Mouse (Mus musculus) layer of hippocampus, adult 8-10 months (tissue): ENCODE data around the gene Gm9508. TPM values are rescaled to one million over a fixed set of nuclear protein-coding genes. Genes with fewer than 3 reads are reported as not detected.
"Not testable (repeated sequence)": the region's sequence is repeated elsewhere in the genome, so short reads cannot be mapped to it uniquely, and the experiment has no call there.

Experiments used
- DNase-seq, 2 experiments: peaks; one replicate each; pipeline ENCODE4 v3.0.0; 2022; ENCODE audit warnings: low spot score in 2 of 2
- total RNA-seq, 4 experiments: library from RNA; stranded (reverse); gene quantifications; 2 replicates each; pipeline ENCODE4 v1.2.4; 2022

The Gm9508 gene
- not detected for total RNA-seq

DNA sequence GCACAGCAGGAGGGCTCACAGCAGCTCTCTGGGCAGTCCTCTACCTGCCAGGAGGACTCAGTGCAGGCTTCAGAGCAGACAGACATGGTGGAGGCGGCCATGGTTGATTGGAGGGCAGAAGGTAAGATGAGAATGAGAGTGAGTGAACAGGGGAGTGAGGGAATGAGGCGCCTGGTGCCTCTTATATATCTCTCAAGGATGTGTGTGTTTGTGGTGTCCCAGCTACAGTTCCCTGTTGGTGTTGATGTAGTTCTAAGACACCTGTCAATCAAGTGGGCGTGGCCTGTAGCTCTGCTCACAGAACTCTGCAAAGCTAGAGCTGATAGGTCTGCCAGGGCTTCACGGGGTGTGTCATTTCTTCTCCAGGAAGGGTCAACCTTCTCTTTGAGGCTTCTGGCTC lies at the start of gene Gm9508:
Gene Gm9508, minus strand, starts transcription at position 101 of the 400 bp plus-strand sequence.
- no peak for DNase-seq

DNA sequence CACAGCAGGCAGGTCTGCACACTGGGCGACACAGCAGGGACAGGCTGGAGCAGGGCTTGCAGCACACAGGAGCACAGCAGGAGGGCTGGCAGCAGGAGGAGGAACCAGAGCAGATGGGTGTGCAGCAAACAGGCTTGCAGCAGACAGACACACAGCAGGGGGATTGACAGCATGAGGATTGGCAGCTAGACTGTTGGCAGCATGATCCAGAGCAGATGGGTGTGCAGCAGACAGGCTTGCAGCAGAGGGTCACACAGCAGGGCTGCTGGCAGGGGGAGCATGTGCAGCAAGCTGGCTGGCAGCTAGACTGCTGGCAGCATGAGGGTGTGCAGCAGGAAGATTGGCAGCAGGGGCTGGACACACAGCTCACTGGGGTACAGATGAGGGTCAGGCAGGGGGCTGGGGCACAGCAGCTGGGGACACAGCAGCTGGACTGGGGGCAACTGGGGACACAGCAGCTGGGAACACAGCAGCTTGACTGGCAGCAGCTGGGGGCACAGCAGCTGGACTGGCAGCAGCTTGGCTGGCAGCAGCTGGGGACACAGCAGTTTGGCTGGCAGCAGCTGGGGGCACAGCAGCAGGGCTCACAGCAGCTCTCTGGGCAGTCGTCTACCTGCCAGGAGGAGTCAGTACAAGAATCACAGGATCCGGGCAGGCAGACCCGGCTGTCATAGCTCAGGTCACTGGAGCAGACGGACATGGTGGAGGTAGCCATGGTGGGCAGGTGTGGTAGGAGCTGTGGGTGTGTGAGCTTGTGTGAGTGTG lies 45.1 kb upstream of the Gm9508 start, which contains the start of gene Gm18596:
Gene Gm18596, minus strand, starts transcription at position 715 of the 765 bp plus-strand sequence.
- DNase-seq, result not testable (repeated sequence)

DNA sequence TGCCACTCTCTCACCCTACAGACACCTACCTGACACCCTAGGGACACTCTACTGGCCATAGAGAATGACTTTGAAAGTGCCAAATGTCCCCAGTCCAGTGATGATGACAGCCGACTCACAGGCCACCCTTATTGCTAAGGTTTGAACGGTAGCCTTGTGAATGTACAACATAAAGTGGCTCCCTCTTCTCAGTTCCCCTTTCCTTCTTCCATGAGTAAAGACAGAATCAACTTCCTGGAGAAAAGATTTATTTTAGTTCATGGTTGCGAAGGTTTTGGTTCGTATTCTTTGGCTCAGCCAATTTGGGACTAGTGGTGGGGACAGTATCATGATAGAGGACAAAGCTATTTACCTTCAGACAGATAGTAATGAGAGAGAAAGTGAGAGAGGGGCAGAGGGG lies 41.9 kb upstream of the Gm9508 start:
- DNase-seq, result no peak

DNA sequence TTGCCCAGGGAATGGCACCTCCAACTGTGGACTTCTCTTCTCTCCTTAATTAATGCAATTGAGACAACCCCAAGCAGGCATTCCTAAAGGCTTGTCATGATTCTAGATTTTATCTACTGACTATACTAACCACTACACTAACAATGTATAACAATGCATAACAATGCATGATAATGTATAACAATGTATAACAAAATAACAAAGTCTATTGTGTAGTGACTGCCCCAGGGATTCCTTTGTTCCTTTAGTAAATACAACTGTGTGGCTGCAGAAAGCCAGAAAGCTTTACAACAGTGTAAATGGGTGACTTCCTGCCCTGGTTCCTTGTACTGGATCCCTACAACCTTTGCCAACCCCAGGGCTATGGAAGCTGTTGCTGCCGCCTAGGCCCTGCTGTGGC lies 38.9 kb upstream of the Gm9508 start:
- no peak for DNase-seq

DNA sequence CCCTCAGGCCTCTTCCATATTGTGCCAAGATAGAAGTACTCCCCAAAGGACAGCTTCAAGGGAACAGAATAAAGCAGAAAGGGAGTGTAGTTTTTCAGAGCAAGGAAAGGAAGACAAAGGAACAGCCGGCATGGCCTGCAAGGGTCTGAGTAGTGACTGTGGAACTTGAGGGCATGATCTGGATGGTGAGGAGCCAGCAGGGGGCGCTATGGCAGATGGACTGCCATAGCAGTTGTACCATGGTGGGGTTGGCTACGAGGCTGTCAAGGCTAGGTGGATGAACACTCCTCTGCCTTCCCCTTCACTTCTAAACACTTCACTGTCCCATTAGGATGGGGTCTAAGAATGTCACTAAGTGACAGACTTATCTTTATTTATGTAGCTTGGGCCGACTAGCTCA lies 32.2 kb upstream of the Gm9508 start:
- no peak for DNase-seq

DNA sequence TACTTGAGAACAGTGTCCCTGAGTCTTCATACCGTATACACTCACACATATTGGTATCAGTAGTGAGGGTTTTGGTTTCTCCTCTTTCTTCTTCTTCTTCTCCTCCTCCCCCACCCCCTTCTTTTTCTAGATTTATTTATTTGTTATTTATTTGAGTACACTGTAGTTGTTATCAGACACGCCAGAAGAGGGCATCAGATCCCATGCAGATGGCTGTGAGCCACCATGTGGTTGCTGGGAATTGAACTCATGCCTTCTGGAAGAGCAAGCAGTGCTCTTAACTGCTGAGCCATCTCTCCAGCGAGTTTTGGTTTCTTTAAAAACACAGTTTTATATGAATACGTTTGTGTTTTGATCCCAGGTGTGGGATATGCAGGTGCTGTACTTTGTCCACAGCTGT lies 31.2 kb upstream of the Gm9508 start:
- no peak for DNase-seq

DNA sequence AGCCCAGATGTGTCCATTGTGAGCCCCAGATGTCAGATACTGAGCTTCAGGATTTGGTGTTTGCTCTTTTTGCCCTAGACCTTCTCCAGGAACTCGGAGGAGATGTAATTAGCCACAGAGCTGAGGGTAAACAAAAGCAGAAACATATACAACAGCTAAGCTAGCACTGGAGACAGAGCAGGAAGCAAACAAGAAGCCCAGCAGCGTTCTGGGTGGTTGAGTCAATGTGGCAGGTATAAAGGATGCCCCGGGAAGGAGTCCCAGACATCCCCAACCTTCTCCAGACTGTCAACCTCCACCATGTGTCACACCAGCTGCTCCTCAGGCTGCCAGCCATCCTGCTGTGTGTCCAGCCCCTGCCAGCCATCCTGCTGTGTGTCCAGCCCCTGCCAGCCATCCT lies 29.2 kb upstream of the Gm9508 start, which contains the start of gene Gm10100:
Gene Gm10100, plus strand, starts transcription at position 301 of the 400 bp plus-strand sequence.
- no peak for DNase-seq

DNA sequence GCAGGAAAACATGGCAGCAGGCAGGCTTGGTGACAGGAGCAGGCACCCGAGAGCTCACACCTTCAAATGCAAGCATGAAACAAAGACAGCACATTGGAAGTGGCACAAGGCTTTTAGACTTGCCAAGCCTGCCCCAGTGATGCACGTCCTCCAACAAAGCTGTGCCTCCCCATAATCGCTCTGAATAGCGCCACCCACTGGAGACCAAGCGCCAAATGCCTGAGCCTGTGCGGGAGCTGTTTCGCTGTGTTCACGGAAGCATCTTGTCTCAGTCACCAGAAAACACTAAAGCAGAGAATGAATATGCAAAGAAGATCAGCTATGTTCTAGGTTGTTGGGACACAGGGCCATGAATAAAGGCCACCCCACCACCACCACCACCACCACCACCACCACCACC lies 27.8 kb upstream of the Gm9508 start:
- no peak for DNase-seq

DNA sequence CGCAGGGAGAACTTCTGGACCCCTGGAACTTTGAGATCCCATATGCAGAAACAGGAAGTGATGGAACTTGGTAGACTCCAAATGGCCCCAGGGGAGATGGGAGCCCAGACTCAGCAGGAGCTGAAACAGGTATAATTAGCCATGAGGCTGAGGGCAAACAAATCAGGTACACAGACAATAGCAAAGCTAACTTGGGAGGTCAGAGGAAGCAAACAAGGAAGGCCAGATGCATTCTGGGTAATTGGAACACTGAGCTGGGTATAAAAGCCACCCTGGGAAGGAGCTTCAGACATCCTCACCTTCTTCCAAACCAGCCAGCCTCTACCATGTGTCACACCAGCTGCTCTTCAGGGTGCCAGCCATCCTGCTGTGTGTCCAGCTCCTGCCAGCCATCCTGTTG lies 23.3 kb upstream of the Gm9508 start, which contains the start of gene Krtap12-1:
Gene Krtap12-1, plus strand, starts transcription at position 301 of the 400 bp plus-strand sequence.
- not testable (repeated sequence) for DNase-seq

DNA sequence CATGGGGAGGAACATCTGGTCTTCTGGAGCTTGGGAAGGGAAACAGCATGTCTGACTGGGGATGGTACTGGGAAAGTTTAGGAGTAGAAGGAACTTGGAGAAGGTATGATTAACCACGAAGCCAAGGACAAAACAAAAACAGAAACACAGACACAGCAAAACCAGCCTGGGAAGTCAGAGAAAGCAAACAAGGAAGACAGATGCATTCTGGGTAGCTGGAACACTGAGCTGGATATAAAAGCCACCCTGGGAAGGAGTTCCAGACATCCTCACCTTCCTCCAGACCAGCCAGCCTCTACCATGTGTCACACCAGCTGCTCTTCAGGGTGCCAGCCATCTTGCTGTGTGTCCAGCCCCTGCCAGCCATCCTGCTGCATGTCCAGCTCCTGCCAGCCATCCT lies 18.5 kb upstream of the Gm9508 start, which contains the start of gene Gm10142:
Gene Gm10142, plus strand, starts transcription at position 301 of the 400 bp plus-strand sequence.
- DNase-seq, result no peak

DNA sequence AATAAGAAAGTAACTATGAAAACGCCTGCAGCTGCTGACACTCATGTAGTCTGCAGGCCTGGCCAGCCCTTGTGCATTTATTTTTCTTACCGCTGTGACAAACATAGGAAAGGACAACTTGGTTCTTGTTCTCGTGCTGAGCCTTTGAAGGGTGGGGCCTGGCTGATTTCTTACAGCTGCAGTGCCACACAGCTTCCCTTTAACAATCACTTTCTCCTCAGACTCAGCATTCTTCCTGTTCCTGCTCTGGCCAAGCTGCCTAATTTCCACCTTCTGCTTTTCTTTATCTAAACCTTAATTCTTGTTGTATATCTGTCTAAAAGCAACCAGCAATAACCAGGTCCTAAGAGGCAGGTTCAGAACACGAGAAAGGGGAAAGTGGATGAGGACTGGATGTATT lies 16.7 kb upstream of the Gm9508 start:
- DNase-seq, result no peak

DNA sequence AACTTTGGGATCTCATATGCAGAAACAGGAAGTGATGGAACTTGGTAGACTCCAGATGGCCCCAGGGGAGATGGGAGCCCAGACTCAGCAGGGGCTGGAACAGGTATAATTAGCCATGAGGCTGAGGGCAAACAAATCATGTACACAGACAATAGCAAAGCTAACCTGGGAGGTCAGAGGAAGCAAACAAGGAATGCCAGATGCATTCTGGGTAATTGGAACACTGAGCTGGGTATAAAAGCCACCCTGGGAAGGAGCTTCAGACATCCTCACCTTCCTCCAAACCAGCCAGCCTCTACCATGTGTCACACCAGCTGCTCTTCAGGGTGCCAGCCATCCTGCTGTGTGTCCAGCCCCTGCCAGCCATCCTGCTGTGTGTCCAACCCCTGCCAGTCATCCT lies 14.1 kb upstream of the Gm9508 start, which contains the start of gene Gm10024:
Gene Gm10024, plus strand, starts transcription at position 301 of the 400 bp plus-strand sequence.
- DNase-seq, result not testable (repeated sequence)

DNA sequence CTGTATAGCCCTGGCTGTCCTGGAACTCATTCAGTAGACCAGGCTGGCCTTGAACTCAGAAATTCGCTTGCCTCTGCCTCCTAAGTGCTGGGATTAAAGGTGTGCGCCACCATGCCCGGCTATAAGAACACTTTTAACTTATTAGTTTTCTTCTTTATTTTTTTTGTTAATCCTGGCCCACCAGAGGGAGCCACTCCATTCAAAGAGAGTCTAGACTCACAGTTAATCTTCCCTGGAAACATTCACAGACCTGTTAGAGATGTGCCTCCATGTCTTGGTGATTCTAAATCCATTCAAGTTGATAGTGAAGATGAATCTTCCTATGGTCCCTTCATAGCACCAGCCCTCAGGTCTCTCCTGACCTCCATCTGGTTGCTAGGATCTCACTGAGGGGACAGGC lies 12.8 kb upstream of the Gm9508 start:
- no peak for DNase-seq

DNA sequence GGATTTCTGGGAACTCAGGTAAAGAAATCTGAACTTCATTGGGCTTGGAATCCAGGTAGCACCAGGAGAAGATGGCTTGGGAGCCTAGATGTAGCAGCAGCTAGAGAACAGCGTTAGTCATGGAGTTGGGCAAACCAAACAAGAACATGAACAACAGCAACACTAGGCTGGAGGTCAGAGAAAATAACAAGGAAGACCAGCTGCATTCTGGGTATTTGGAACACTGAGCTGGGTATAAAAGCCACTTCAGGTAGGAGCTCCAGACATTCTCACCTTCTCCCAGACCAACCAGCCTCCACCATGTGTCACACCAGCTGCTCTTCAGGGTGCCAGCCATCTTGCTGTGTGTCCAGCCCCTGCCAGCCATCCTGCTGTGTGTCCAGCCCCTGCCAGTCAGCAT lies 9.3 kb upstream of the Gm9508 start, which contains the start of gene Gm10272:
Gene Gm10272, plus strand, starts transcription at position 301 of the 400 bp plus-strand sequence.
- DNase-seq, result no peak

DNA sequence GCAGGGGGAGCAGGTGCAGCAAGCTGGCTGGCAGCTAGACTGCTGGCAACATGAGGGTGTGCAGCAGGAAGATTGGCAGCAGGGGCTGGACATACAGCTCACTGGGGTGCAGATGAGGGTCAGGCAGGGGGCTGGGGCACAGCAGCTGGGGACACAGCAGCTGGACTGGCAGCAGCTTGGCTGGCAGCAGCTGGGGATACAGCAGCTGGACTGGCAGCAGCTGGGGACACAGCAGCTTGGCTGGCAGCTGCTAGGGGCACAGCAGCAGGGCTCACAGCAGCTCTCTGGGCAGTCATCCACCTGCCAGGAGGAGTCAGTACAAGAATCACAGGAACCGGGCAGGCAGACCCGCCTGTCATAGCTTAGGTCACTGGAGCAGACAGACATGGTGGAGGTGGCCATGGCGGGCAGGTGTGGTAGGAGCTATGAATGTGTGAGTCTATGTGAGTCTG lies 6.7 kb downstream of the Gm9508 start, which contains the start of gene Gm19402:
Gene Gm19402, minus strand, starts transcription at position 402 of the 452 bp plus-strand sequence.
- DNase-seq, result not testable (repeated sequence)

DNA sequence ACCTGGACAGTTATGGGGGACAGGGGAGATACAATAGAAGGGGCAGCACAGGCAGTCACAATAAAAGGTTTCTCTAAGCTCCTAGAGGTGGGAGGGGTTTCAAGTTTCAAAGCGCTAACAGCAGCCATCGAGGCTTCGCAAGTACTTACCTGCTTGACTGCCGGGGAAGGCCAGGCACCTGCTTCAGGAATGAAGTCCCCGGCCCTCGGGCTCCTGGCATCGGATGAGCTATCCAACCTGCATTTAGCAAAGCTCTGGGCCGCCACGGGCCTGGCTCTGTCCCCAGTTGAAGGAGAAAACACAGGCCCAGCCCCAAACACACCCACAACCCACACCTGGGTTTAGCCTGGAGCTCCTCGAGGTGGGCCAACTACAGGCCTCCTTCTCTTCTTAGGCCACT lies 10.0 kb downstream of the Gm9508 start:
- DNase-seq, result no peak

DNA sequence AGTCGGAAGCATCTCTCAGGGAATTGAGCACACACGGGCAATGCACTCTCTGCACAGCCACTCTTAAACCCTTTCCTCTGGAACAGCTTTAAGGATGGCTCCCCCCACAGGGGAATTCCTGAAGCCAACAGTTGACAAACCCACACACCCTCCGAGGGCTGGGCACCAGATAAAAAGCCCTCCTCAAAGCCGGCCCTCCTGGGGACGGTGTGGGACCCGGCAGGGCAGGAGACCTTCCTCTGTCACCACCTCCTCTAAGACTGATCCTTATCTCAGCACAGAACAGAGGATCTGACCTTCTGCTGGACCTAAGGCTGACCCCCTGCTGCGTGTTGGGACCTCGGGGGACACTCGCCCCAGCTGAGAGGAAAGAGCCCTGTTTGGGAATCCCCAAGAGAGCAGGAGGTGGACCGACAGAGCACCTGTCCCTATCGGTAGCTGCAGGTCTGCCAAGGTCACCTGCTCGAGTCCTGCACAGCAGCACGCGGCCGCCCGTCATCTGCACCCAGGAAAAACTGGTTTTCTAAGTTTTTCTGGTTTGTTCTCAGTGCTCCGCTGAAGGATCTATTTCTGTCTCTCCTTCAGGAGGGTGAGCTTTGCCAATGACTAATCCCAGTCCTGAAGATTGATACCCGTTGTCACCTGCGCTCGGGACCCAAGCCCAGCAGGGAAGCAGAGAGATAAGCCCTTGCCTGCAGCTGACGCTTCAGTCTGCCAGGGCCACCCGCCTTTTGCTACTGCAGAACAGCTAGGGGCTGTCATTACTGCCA lies 11.0 kb downstream of the Gm9508 start, which contains the start of gene Tspear:
Gene Tspear, plus strand, starts transcription at position 675 of the 770 bp plus-strand sequence.
- DNase-seq, result no peak

DNA sequence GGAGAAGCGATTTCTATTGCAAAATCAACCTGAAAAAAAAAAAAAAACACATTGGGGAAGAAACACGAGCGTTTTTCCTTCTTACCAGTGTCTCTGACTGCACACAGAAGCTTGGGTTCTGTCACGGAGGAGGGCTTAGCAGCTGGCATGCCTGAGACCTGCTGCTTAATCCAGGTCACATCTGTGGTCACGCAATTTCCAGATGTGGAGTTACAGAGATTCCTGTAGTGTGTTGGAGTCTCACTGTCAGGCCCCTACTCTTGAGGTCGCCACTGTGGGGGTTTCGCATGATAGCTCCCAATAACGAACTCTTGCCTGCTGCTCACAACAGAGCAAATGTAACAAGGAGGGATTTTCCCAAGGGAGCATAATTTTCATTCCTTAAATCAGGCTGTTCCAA lies 12.9 kb downstream of the Gm9508 start:
- no peak for DNase-seq

DNA sequence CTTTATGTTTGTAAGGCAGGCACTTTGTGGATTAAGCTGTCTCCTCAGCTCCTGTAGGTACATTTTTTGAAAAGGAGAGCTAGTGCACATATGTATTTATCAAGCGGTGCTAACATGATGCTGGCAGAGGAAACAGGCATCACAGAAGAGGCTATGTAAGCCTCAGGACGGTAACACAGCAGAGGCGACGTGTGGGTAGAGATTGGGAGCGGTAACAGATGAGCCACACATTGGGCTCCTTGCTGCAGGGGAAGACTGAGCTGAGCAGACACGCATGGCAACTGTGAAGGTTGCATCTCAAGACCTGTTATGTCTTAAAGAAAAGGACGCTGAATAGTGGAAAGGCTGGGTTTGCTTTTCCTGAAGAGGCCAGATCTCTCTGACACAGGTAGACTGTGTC lies 14.0 kb downstream of the Gm9508 start:
- no peak for DNase-seq

DNA sequence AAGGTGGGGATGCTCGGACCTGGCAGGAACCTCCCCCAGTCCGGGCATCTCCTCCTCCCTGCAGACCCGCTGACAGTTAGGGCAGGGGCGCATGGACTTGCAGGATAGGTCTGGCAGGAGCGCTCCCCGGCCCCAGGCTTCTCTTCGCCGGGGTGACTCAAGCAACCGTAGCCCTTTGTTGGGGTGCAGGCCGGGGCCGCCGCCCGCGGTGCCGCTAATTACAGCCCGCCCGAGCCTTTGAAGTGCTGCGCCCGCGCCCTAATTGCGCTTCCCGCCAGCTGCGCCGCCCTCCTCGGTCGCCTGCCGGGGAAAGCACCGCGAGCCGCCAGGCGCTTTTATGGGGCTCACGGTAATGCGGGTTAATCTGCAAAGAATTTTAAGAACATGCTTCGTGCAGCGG lies 19.5 kb downstream of the Gm9508 start:
- DNase-seq, result no peak

DNA sequence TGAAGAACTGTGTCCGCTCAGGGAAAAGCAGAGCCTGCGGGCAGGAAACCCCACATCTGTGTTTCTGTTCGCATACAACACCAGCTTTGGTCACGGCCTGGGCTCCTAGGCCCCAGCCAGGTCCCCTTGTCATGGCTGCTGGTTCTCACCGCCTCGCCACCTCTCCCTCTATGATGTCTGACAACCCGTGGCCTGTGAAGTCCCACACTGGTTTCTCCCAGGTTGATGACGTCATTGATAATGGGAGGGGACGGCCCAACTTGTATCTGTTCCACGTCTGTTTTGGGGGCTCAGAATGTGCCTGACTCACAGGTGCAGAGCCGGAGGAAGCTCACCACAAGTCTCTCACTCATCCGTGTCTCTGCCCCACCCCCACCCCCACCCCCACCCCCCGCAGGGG lies 23.3 kb downstream of the Gm9508 start:
- no peak for DNase-seq

DNA sequence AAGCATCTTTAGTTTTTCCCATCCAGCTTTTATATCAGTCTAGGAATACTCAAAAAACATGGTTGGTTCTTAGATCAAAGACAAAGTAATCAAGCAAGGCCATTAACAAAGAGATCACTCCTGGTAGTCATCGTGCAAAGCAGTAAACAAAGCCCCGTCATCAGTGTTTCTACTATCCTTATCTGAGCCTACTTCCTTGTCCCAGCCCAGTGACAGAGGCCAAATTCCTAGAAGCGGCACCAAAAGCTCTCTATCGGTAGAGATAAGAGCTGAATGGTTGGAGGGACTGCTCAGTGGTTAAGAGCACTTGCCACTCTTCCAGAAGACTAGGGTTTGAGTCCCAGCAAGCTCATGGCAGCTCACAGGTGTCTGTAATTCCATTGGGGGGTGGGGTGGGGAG lies 25.5 kb downstream of the Gm9508 start:
- no peak for DNase-seq
